Mouse (Mus musculus) neural tube, embryonic 11.5 days (tissue): Measurements from ENCODE around the gene Med28. TPM values are rescaled to one million over a fixed set of nuclear protein-coding genes. Genes with fewer than 3 reads are reported as not detected.
A peak's percentile ranks its signal among the peaks of the same experiment; 100 is the strongest.

Source experiments
- ATAC-seq: fragments of 200-750 bp; cut with Nextera tagmentation; 2 replicates; pipeline ENCODE4 v1.8.0; 2017; ENCODE audit warnings: moderate number of reproducible peaks, mild to moderate bottlenecking, moderate TSS enrichment, moderate library complexity; ENCODE audit not compliant: insufficient read depth, low FRiP score, low TSS enrichment
- DNase-seq: peaks from one replicate; pipeline ENCODE4 v3.0.0-alpha.2; 2015; ENCODE audit warnings: low spot score
- H3K27ac ChIP-seq: fragments of 300-500 bp; sonication (generic); 2 replicates; pipeline ENCODE4 v1.5.1; 2014; ENCODE audit warnings: low read depth, mild to moderate bottlenecking, low read length
- H3K27me3 ChIP-seq: fragments of 300-500 bp; sonication (generic); 2 replicates; pipeline ENCODE4 v1.6.1; 2014; ENCODE audit warnings: mild to moderate bottlenecking, low read length, mixed read lengths; ENCODE audit not compliant: control insufficient read depth, insufficient read depth
- H3K36me3 ChIP-seq: fragments of 300-500 bp; sonication (generic); 2 replicates; pipeline ENCODE4 v1.6.1; 2014; ENCODE audit warnings: mild to moderate bottlenecking, low read length, moderate library complexity, mixed read lengths; ENCODE audit not compliant: control insufficient read depth, insufficient read depth
- H3K4me1 ChIP-seq: fragments of 300-500 bp; sonication (generic); 2 replicates; pipeline ENCODE4 v1.6.1; 2014; ENCODE audit warnings: low read length, mixed read lengths; ENCODE audit not compliant: control insufficient read depth, insufficient read depth
- H3K4me2 ChIP-seq: fragments of 300-500 bp; sonication (generic); 2 replicates; pipeline ENCODE4 v1.6.1; 2014; ENCODE audit warnings: low read depth, mild to moderate bottlenecking, moderate library complexity
- H3K4me3 ChIP-seq: fragments of 300-500 bp; sonication (generic); 2 replicates; pipeline ENCODE4 v1.5.1; 2014; ENCODE audit warnings: low read depth, low read length
- H3K9ac ChIP-seq: fragments of 300-500 bp; sonication (generic); 2 replicates; pipeline ENCODE4 v1.6.1; 2014; ENCODE audit warnings: mild to moderate bottlenecking, low read length
- H3K9me3 ChIP-seq: fragments of 300-500 bp; sonication (generic); 2 replicates; pipeline ENCODE4 v1.6.1; 2016; ENCODE audit warnings: low read length; ENCODE audit not compliant: control insufficient read depth
- WGBS: fragments of 180-500 bp; shearing (Covaris S2); extraction: QIAGEN DNeasy Blood & Tissue Kit; methylation state at CpG from one replicate; pipeline ENCODE4 v1.1.7; 2014; 5-methylcytosine and 5-hydroxymethylcytosine counted together
- polyA plus RNA-seq: library from polyadenylated mRNA; unstranded; fragments of >200 nt; fragmentation: Nextera tagmentation; extraction: Ambion mirVana; gene quantifications from 2 replicates; pipeline ENCODE4 v1.2.1, GENCODE M21; 2014

The Med28 gene
- polyA plus RNA-seq, 1 experiment from 2014 or later = 281 TPM

GRCm38 (mm10) chr5:45564054-45564453 is 44.0 kb downstream of the Med28 start:
- Histone ChIP-seq H3K9me3 (no peaks in the 10 kb centered on the region), H3K9ac (no peak overlapping the region), H3K4me1 (no peaks in the 10 kb centered on the region), H3K27me3 (no peaks in the 10 kb centered on the region), H3K4me3 (no peak overlapping the region), H3K36me3 (no peaks in the 10 kb centered on the region), H3K27ac (no peak overlapping the region), H3K4me2 (no peak overlapping the region)
- ATAC-seq (no peak), DNase-seq (no peak)
- WGBS = 65% methylated on average over 6 of the region's 6 CpGs

GRCm38 (mm10) chr5:45565829-45566228 is 45.8 kb downstream of the Med28 start:
- WGBS = 95% methylated on average over 1 of the region's 1 CpGs
- H3K27ac ChIP-seq = no peak overlapping the region
- H3K9ac ChIP-seq = no peak overlapping the region
- no peaks in the 10 kb centered on the region for H3K9me3 ChIP-seq
- no peak overlapping the region for H3K4me2 ChIP-seq
- DNase-seq (no peak), ATAC-seq (no peak)
- H3K4me1 ChIP-seq = no peaks in the 10 kb centered on the region
- no peaks in the 10 kb centered on the region for H3K27me3 ChIP-seq
- H3K36me3 ChIP-seq = no peaks in the 10 kb centered on the region
- H3K4me3 ChIP-seq = no peak overlapping the region

GRCm38 (mm10) chr5:45572816-45573215 is 52.8 kb downstream of the Med28 start:
- DNase-seq = peak; percentile 55
- peak; percentile 80 for ATAC-seq
- no peak overlapping the region for H3K27ac ChIP-seq
- H3K4me3 ChIP-seq = no peak overlapping the region
- H3K9me3 ChIP-seq = no peaks in the 10 kb centered on the region
- 5% methylated on average over 5 of the region's 5 CpGs for WGBS
- no peaks in the 10 kb centered on the region for H3K36me3 ChIP-seq
- H3K27me3 ChIP-seq = no peaks in the 10 kb centered on the region
- H3K4me1 ChIP-seq = peaks cover 6% of the 10 kb centered on the region
- H3K9ac ChIP-seq = no peak overlapping the region
- H3K4me2 ChIP-seq = no peak overlapping the region

GRCm38 (mm10) chr5:45576716-45577115 is 56.7 kb downstream of the Med28 start:
- no peaks in the 10 kb centered on the region for H3K27me3 ChIP-seq
- no peaks in the 10 kb centered on the region for H3K36me3 ChIP-seq
- no peaks in the 10 kb centered on the region for H3K9me3 ChIP-seq
- H3K4me3 ChIP-seq = no peak overlapping the region
- H3K9ac ChIP-seq = no peak overlapping the region
- H3K27ac ChIP-seq = no peak overlapping the region
- no peak overlapping the region for H3K4me2 ChIP-seq
- peaks cover 6% of the 10 kb centered on the region for H3K4me1 ChIP-seq
- DNase-seq = no peak
- 52% methylated on average over 3 of the region's 3 CpGs for WGBS
- ATAC-seq = no peak

GRCm38 (mm10) chr5:45577376-45577775 is 57.3 kb downstream of the Med28 start:
- peaks cover 6% of the 10 kb centered on the region for H3K4me1 ChIP-seq
- no peaks in the 10 kb centered on the region for H3K9me3 ChIP-seq
- H3K36me3 ChIP-seq = no peaks in the 10 kb centered on the region
- ATAC-seq (no peak), DNase-seq (no peak)
- H3K4me3 ChIP-seq = no peak overlapping the region
- no peaks in the 10 kb centered on the region for H3K27me3 ChIP-seq
- H3K27ac ChIP-seq = no peak overlapping the region
- 90% methylated on average over 1 of the region's 1 CpGs for WGBS
- no peak overlapping the region for H3K4me2 ChIP-seq
- H3K9ac ChIP-seq = no peak overlapping the region

Other genes with a start within 250 kb of the Med28 start
- 95.8 and 101 TPM in 2 replicates for gene Qdpr, start 70.0 kb upstream of the Med28 start, polyA plus RNA-seq
- gene Clrn2, start 66.5 kb upstream of the Med28 start, polyA plus RNA-seq = not detected in 2 replicates
- 76.3 and 81.2 TPM in 2 replicates for gene Lap3, start 26.9 kb upstream of the Med28 start, polyA plus RNA-seq
- 1.3 and 1.9 TPM in 2 replicates for gene Fam184b, start 119.4 kb downstream of the Med28 start, polyA plus RNA-seq
- 70.4 and 73.0 TPM in 2 replicates for gene Ncapg, start 149.7 kb downstream of the Med28 start, polyA plus RNA-seq